Mouse (Mus musculus) kidney, adult 11 months (tissue): ENCODE measurements around the gene Ccdc122.
"Not testable (repeated sequence)": the region's sequence is repeated elsewhere in the genome, so short reads cannot be mapped to it uniquely, and the experiment has no call there.

Experiments
- DNase-seq: peaks from one replicate; pipeline ENCODE4 v3.0.0; 2022

Ccdc122 gene

DNA sequence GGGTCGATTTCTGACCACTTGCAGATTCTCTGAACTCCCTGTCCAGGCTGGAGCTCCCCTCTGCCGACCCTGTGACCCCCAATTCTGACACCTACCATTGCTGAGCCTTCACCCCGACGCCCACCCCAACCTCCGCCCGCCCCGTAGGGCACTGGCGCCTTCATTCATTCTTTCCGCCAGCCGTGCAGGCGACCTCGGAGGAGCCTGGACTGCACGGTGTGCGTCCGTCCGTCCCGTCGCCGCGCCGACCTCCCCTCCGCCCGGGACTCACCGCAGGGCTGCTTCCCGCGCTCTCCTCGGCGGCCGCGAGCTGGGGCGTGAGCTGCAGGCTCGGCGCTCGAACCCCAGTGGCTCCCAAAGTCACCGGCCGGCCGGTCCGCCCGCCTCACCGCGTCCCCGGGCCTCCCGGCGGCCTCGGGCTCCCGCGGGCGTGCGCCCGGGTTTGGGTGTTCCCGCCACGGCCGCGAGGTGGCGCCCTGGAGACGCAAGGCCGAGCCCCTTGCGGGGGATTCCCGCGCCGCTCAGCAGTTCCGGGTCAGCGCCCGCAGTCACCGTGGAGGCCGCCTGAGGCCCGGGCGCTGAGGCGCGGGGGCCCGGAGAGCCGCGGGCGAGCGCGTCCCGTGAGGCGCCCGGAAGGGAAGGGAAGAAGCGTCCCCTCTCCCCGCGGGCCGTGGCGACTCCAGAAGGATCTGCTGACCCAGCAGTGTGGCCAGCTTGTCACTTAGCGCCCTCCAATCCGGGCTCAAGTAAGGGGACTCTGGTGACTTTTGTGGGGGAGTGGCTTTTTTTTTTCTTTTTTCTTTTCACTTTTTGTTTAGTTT is at the start of gene Ccdc122, which contains the start of gene Lacc1:
Gene Ccdc122, plus strand, starts transcription at position 547 of the 821 bp plus-strand sequence.
Gene Lacc1, minus strand, starts transcription at position 679 of the 821 bp plus-strand sequence.
- DNase-seq: peak; percentile 67

DNA sequence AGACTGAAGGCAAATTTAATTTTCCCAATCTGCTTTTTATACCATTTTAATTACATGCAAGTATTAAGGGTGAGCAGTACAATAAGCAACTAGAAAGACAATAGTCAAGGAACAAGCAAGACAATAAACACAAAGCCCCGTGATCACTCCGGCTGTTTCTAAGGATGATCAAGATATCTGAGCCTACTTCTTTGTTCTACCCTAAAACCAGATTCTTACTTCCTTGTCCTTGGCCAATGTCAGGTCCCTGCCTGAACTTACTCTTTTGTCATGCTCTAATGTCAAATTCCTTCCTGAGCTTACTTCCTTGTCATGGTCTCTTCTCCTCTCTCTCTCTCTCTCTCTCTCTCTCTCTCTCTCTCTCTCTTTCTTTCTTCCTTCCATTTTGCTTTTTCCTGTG is 46.2 kb upstream of the Ccdc122 start:
- not testable (repeated sequence) for DNase-seq

DNA sequence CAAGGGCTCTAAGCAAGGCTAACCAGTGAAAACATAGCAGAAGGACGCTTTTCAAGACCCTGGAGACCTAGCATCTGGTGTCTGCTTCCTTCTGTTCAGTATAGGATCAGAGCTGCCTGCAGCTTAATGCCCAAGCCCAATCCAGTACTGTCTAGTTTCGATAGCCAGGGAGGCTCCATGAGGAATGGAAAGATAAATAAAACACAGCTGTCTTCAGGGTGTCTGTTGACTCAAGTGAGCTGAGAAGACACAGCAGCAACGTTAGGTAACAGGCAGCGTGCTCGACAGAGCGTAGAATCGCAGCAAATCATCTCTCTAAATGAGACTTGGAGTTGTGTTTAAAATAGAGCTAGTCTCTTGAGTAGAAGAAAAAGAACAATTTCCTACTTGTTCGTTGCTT is 31.8 kb upstream of the Ccdc122 start:
- no peak for DNase-seq

DNA sequence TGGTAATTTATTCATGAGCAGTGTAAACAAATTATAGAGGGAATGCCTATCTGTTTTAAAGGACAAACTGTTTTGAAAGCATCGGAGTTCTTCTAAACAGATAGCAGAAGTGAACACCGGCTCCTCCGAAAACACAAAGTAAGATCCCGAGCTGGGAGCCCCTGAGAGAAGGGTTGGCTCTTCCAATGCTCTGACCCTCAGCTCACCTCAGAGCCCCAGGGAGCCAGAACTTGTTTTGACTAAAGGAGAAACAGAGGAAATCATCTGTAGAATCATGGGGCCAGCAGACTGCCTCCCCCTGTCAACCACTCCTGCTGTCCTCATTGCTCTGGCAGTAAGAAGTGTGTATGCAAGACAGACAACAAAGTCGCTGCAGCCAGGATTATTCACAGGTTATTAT is 31.0 kb upstream of the Ccdc122 start:
- no peak for DNase-seq

DNA sequence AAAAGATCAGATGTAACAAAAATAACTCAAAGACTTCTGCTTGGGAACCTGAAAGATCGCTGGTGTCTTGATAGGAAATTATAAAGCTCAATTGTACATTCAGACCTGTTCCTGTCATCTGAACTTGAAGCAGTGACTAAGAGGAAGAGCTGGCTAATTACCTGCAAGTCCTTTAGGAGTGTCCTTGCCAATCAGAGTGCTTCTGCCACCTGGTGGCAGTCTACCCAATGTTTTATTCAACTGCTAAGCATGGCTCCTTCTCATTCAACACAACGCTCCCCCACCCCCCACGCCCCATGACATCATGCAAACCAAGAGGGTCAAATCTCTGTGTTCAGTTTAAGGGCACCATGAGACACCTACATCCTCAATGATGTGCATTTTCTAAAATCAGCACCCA is 28.3 kb upstream of the Ccdc122 start:
- peak; percentile 75 for DNase-seq

DNA sequence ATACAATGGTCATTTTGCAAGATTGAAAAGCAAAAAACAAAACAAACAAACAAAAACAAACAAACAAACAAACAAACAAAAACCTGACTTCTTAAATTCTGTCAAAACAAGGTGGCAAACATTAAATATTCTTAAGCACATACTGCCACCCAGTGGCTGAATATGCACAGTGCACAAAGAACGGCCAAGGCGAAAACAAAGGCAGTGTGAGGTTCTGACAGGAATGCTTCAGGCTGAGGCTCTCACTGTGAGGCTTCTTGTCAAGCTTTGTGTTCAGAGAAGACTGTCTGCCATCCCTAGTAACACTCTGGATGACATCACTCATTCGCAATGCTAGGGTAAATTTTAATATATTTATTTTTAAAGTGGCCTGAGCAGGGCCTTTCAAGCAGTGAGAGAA is 24.8 kb upstream of the Ccdc122 start:
- peak; percentile 45 for DNase-seq

DNA sequence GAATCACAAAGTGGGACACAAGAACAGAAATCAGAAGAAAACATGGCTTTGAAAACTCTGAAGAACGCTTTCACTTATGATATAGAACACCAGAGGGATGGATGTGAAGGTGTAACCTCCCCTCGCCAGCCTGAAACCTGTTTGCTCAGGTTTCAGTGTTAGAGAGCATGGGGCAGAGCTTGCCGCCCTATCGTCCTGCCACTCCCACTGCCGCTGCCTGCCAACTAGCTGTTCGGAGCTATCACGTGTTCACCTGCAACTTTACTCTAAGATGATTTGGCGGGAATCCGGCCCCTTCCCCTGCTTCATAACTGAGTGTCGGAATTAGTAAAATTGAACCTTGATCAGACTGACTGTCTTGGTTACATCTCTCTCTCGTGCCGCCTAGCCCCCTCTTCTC is 19.8 kb upstream of the Ccdc122 start:
- peak; percentile 28 for DNase-seq

DNA sequence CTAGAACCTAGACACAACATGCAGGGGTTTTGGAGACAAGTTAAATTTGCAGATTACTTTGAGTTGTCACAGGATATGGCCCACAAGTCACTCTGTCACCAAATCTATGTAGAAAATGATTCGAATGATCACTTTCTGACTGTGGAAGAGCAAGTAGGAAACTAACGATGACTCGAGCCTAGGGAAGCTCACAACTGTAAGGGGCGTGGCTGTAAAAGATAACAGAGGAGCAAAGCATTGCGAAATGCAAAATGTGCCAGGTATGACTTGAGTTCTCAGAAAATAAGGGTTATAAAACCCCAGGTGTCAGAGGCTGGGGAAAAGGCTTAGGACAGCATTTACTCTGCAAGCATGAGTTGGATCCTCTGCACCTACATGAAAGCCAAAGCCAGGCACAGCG is 19.4 kb upstream of the Ccdc122 start:
- no peak for DNase-seq

DNA sequence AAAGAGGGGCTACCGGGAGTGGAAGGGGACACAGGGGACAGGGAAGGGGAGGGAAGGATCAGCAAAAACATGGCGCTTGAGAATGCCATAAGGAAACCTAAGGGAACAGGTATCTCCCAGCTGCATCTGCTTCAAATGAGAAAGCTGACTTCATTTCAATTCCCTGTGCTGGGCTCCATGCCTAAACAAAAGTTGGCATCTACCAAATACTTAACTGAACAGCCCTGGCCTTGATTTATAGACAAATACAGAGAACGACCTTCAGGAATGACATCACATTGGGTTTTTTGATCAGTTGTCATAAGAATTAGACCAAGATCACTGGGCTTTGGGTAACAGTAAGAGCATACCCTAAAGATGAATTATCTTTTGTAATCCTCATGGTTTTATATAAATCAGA is 12.1 kb upstream of the Ccdc122 start:
- DNase-seq: no peak

DNA sequence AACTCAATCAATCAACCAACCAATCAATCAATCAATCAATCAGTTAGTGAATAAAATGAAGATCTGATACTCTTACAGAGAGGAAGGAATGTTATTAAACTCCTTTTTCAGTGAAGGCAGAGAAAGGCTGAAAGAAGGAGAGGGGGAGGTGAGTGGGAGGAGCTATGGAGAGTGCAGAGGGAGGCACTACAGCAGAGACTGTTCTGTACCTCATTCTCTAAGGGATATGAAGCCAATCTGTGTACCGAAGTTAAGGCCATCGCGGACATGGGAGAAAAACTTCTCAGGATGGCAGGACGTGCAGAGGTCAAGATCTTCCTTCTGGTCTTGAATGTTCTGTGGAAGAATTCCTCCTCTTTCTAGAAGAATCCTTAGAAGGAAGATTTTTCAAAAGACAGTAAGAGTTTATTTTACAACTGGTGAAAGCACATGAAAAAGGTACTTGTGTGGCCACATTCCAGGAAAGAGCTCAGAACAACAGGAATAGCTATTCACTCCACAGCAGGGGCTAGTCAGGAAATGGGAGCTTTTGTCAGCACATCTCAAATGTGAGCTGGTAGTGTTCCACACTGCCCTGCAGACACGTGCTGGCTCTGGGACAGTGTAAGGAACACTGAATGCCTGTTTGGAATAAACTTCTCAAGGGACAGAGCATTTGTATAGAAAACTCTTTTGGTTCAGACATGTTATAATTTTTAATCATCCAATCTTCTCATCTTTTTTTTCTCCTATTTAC is 7.1 kb upstream of the Ccdc122 start:
- DNase-seq: no peak

DNA sequence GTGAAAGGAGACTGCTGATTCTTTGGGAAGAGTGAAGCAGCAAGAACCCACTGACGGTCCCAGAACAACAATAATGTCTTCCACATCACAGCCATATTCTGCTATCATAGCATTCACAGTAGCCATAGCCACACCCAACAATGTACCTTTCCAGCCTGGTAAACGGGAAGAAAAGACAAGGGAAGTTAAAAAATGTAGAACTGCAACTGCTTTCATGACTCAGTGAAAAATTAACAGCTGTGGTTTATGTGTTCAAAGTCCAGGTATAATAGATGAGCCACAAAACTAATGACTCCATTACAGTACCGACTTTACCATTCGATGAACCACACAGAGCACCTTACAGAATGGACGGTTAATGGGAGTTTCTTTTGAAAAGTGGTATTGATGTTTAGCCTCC is 5.8 kb upstream of the Ccdc122 start:
- DNase-seq: no peak

DNA sequence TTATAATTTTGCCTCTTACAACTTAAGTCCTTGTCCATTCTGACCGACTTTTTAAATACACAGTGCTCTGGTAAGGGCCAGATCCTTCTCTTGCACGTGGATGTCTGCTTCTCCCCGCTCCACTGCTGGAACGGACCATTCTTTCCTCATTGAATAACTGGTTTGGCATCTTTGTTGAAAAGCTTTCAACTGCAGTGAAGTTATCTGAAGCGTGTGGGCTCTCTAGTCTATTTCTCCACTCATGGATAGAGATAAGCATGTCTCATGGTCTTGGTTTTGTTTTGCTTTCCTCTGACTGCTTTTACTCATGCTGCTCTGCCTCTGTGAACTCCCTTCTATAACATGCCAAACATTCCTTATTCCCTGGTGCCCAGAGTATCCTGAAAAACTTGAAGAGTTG is 4.1 kb upstream of the Ccdc122 start:
- no peak for DNase-seq

DNA sequence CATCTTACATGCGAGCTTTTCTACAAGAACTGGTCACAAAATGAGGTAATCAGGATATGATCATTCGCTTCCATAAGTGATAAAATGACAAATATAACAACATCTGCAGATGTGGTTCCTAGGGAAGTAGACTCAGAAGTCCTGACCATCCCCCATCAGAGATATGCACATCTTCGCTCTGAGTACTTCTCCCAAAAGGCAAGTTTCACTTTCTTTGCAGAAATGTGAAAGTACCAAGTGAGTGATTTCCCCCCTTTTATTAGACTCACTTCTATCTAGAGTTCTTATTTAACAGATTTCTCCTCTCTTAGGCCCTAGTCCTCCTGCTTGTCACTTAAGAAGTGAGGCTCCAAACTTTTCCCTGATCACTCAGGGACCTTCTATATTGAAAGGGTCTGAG is 3.2 kb upstream of the Ccdc122 start:
- no peak for DNase-seq

DNA sequence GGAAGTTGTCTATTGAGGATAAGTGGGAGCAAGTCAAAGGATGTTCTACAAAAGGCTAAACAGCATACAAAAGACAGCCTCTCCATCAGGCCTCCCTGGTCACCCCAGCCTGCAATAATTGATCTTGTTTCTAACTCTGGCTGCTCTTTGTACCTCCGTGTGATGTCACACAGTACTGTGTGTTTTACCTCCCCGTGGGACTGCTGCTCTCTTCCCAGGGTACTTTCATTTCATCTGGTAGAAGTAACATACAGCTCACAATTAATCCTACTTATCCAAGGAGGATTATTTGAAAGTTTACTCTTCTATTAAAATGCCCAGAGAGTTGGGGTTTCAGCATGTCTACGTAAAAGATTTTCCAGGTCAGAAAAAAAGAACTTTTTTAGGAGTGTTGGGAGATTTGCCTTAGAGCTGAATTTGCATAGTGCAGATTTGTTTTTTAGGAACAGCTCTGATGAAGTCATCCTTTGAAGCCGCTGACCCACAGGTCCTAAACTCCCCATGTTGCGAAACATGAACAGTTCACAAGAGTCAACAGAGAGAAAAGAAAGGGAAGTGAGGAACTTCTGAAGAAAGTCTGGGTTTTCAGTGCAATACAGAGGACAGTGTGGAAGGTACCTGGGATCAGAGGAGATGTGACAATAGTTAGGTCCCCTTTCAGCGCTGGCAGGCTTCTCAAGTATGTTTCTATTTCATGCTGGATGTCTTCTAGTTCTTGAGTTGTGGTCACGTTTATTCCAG is 2.2 kb upstream of the Ccdc122 start:
- no peak for DNase-seq

DNA sequence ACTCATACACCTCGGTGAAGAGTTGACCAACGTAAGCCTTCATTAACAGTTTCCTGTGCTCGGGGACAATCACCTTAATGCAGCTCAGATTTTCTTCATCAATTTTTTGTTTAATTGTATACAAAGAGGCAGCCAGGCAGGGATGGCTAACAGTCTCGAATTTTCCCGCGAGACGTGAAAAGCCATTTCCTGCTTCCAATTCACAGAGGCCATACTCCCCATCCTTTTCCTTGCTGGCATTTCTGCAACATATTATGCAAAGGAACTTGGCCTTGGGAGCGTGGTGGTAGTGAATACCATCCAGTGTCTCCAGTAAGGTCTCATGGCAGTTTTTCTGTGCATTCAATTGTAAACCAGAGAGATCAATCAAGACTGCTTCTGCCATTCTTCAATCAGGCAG is 1.6 kb upstream of the Ccdc122 start:
- no peak for DNase-seq

DNA sequence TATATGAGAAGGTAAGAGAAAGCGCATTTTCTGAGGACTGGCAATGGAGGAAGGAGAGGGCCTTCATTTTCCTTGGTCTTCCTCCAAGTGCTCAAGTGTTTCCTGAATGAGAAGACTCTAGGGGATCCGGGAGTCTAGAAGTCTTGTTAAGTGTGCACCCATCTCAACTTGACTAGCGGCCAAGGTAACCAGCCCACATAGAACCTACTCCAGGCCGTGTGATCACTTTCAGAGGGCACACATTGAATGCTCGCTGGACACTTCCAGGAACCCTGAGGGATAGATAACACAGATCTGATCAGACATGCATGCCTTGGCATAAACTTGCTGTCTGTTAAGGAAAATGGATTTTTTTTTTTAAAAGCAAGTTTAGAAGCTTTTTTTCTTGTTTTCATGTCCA is 758 bp downstream of the Ccdc122 start:
- no peak for DNase-seq

DNA sequence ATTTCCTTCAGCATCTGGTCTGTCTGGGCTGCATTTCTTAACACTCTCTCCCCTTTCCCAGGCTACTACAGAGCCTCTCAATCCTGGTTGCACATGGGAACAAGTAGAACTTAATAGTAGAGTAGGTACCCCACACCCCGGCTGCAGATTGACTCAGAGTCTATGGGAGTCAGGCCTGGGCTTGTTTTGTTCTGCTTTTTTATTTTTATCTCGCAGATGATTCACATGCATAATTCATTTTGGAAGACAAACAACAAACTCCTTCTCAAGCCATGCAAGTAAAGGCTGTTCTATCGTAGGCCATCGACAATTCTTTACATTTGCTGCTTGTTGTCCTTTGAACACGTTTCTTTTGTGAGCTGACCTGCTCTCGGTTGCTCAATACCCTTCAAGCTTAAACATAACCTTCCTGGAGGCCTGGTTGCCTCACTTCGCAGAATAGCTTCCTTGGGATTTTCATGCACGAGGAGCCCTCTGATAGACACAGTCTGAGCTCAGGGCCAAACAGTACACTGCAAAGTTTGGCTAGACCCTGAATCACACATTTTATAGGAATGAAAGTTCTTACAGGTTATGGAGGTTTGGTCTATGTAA is 1.4 kb downstream of the Ccdc122 start:
- no peak for DNase-seq

DNA sequence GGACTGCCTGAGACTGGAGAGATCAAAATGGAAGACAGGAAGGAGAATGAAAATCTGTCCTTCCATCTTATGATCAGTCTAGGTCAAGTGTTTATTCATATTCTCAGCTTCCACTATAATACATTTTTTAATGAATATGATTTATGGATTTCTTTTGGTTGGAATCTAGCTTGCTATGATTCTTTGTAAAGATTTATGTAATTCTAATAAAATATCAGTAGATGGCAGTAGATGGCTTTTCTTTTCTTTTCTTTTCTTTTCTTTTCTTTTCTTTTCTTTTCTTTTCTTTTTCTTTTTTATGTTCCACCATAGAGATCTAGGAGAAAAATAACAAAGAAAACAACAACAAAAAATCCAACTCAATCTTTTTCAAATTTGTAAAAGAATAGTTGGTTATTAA is 16.7 kb downstream of the Ccdc122 start:
- no peak for DNase-seq

DNA sequence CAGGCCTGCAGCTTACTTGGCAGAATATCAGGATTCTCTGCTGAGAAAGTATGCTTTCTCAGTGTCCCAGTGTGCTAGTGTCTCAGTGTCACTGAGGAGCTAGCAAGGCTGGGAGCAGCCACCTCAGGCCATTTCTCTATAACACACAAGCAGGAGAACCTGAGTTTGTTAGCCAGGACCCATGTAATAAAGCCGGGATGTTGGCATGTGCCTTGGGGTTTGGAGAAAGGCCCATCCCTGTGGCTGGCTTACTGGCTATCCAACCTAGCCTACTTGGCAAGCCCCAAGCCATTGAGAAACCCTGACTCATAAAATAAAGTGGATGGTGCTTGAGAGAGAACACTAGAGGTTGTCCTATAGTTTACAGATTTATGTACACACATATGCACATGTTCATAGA is 32.8 kb downstream of the Ccdc122 start:
- no peak for DNase-seq

DNA sequence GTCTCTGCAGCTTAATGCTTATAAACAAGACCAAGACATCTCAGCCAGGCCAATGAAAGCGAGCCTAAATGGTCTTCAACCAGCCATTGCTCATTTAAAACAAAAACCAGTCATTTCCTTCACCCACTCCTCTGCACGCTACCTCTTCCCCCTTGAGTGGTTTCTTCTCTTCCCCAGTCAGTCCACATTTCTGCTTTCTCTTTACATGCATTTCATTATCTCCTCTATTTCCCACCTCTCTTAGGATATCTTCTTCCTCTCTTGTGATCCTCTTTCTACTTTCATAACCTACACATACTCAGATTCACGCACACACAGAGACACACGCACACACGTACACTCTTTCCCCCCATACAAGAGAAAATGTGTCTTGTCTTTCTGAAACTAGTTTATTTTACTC is 44.7 kb downstream of the Ccdc122 start:
- DNase-seq: no peak

DNA sequence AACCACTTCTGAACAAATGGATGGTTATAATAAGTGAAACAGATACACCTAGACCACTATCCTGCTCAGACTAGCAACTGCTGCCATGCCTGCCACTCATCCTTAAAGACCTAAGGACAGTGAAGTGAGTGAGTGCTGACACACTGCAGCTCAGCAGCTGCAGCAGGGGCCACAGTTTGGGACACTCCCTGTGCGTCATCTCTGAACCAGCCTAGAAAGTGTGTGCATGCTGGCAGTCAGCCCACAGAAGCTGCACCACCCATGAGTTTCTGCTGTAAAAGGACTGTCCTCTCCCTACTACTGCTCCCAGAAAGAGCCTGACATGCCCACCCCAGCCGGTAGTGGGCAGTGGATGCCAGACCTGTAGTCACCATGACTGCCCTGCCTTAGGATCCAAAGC is 63.7 kb downstream of the Ccdc122 start:
- no peak for DNase-seq

DNA sequence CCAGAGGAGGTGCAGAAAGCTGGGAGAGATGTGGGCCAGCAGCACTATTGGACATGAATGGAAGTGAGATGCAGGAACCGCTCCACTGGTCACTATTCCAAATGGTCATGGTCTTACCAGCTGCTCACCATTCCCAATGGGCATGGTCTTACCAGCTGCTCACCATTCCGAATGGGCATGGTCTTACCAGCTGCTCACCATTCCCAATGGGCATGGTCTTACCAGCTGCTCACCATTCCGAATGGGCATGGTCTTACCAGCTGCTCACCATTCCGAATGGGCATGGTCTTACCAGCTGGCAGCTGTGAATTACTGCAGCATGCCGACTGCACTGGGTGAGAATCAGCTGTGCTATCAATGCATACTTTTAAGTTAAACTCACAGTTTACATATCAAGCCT is 74.0 kb downstream of the Ccdc122 start:
- not testable (repeated sequence) for DNase-seq

DNA sequence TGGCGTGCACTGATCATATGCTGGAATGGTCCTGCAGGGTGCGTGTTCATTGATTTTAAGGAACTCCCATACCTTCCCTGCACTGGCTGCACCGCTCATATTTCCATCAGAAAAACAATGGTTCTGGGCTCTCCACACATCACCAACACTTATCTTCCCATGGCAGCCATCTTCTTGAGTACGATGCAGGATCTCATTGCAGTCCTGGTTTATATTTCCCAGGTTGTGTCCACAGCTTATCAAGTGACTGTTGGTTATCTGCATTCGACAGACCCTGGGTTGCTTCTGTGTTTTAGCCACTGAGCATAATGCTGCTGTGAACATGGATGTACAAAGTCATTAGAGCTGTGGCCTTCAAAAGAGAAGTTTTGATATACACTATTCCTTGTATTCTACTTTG is 94.0 kb downstream of the Ccdc122 start:
- no peak for DNase-seq
